Mouse (Mus musculus) gastrocnemius, postnatal 10 days (tissue): ENCODE data around the gene Ehd1. TPM values are rescaled to one million over a fixed set of nuclear protein-coding genes. Genes with fewer than 3 reads are reported as not detected.
A peak's percentile ranks its signal among the peaks of the same experiment; 100 is the strongest.
"Not testable (repeated sequence)": the region's sequence is repeated elsewhere in the genome, so short reads cannot be mapped to it uniquely, and the experiment has no call there.

ENCODE experiments used
- DNase-seq: peaks from one replicate; pipeline ENCODE4 v3.0.0; 2021; ENCODE audit warnings: mixed read lengths
- total RNA-seq, 2 experiments: library from RNA; stranded (reverse); gene quantifications; 2 replicates each; pipeline ENCODE4 v1.2.3; 2021

The Ehd1 gene
- total RNA-seq, 2 experiments from 2014 or later: 54.0 to 64.8 TPM

DNA sequence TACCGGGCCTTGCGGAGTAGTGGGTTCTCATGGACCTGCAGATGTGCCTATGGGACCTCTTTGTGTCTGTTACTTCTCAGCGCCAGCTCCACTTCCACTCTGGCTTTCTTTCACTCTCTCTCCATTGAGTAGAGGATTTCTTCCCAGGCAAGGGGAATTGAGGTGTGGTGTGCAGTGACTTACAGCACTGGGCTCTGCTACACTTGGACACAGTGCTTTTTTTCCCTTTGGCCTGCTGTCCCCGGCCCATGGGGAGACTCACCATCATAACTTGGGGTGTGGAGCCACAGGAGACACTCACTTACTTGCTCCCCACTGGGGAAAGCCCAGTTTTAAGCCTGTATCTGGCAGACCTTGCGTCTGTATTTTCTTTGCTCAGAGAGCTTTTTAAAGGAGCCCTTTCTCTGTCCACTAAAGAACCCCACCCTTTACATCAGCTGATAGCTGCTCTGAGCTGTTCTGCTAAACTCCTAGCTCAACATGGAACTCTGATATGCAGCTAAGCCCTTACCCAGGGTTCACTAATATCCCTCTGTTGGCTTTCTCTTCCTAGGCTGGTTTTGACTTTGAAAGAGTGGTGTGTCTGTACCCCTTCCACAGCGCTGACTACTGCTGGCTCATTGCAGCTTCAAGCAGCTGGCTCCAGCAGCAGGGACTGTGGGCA, 3.1 kb downstream of the Ehd1 start:
- no peak for DNase-seq

DNA sequence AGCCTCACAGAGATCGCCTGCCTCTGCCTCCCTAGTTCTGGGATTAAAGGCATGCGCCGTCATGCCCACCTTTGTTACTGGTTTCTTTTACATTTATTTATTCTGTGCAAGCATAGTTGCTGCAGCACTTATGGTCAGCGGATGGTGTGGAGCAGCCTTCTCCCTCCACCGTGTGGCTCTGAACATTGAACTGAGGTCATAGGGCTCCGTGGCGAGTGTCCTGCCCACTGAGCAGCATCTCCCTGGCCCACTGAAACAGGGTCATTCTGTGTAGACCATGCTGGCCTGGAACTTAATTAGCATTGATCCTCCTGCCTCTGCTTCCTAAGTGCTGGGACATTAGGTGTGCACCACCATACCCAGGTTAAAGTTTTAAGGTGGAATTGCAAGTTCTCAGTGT, 4.0 kb downstream of the Ehd1 start:
- DNase-seq: no peak

DNA sequence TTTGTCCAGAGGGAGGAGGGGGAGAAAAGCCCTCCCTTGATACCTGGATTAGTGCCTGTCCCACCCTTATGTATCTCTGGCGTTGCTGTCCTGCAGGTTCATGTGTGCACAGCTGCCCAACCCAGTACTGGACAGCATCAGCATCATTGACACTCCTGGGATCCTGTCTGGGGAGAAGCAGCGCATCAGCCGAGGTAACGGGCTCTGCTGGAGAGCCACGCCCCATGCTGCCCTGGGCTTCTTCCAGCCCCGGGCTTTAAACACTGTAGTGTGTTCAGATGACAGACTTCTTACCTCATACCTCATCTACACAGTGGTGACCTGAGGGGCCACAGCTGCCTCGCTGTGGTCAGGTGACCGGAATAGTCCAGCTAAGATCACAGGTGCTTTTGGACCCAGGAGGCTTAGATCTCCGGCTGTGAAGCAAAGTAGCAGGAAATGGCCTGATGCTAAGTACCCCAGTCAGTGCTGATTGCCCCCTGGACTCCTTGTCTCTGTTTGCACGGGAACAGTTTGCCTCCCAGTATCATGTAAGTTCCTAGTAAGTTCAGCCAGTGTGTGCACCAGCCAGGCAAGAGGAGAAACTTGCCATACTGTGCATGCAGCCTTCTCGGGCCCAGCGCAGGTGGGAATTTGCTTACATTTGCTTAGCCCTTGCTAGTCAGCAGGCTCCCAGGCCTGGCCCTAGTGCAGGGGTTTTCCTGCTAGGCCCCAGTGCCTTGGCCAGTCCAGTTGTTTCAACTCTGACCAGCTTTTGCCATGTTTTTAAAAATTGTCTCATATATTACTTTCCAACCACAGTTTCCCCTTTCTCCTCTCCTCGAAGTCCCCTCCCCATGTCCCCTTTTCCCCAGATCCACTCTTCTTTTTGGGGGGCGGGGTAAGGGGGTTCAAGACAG, 4.8 kb downstream of the Ehd1 start:
- no peak for DNase-seq

DNA sequence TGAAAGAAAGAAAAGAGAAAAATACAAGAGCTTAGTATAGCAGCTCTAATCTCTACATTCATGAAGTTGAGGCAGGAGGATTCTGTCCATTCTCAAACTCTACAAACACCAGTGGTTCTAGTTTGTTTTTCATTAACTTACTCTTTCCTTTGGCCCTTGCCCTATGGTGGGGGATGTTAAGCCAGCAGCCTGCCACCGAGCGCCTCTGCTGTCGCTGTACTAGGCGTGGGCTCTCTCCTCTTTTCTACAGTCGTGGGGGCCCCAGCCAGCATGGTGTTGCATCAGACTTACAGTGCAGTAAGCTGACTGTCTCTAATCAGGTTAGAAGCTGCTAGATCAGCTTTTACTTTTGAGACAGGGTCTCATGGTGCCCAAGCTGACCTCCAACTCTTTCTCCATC, 6.5 kb downstream of the Ehd1 start:
- DNase-seq: no peak

DNA sequence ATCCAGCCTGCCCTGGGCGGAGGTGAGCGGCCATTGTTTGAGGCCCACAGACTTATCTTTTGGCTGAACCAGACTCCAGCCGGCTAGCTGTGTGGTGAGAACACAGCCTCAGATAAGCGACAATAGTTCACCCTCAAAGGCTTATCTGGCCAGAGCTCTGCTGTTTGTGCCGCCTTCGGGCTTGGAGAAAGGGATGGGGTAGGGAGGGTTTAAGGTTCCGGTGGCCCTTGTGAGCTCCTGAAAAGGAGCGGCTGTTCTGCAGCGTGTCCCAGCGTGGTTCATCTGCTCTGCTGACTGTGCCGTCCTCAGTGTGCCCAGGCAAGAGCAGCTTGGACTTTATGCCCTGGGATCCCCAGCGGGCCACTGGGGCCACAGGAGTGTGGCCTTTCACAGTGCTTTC, 8.0 kb downstream of the Ehd1 start:
- no peak for DNase-seq

DNA sequence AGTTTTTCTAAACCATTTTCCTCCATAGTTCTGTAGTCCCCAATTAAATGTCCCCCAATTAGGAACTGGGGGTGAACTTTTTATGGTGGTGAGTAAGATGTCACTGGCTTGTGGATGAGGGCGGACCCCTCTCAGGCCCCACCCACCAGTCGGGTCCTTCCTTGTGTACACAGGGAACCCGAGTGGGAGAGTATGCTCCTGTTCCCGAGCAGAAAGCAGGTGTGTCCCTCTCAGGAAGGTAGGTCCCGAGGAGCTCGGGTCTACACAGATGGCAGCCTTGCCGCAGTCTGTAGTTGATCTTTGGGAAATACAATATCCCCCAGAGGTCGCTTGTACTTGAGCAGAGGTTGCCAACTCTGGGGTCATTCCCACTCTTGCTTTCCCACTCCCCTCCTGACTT, 8.7 kb downstream of the Ehd1 start:
- DNase-seq: no peak

DNA sequence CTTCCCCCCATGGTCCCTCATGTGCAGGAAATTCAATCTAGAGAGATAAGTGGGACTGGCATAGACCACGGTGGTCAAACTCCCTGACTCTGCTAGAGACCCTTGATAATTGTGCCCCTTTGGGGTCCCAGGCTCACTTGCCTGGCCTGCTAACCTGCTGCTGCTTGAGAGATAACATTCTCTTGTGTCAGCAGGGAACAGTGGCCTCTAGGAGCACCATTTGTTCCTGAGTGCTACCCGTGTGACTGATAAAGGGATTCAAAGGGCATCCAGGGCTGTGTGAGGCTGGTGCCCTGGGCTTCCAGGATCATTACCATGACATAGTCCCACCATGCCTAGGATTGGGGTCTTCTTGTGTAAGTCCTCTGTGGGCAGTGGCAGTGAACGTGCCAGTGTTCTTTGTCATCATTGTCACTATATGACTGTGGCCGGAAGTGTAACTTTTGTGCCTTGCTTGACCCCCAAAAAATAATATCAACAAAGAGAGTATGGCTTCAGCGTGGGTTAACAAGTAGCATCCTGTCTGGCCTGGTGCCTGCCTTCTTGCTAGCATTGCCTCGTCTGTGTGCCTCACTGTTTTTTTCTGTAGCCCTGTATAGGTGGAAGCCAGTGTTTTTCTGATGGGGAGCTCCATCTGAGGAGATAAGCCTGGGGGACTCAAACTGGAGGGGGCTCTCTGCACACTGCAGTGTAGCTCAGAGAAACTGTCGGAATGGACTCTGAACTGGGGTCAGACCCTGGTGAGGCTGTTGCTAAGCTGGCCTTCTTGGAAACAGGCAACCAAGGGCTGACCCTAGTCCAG, 9.3 kb downstream of the Ehd1 start:
- DNase-seq: no peak

DNA sequence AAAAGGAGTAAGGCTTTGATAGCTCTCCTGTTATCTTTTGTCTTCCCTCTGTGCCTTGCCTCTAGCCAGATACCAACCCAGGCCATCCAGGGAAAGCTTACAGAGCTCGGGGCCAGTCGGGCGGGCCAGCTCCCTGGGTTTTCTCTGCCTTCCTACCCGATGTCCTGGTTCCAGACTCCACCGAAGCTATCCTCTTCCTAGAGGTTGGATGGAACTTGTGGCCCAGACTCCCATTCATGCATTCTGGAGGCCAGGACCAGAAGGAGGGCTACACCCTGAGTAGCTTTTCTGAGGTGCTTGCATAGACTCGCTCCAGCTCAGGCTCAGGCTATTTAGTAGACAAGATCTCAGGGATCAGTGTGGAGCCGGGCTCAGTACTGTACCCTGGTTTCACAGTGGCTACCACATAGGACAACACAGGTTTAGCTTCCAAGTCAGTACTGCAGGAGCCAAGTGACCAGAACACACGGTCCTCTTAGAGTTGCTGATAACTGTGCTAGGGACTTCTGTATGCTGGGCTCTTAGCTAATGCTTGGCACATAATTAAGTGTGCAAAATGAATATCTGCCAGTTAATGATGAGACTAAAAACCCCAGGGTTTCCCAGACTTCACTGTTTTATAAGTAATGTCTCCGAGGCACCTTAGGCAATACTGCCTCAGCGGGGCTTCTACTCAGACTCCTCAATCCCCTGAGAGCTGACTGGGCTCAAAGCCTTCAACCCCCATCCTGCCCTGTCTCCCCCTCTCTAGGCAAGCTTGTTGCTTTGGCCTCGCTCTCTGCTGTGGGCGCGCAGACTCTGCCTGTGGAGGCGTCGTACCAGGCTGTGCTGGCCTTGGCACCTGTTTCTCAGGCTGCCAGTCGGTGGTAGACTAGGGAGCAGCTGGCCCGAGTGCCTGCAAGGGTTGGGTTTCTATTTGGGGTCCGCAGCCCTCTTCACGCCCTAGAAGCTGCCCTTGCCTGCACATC, 10.2 kb downstream of the Ehd1 start:
- DNase-seq: peak; percentile 52

DNA sequence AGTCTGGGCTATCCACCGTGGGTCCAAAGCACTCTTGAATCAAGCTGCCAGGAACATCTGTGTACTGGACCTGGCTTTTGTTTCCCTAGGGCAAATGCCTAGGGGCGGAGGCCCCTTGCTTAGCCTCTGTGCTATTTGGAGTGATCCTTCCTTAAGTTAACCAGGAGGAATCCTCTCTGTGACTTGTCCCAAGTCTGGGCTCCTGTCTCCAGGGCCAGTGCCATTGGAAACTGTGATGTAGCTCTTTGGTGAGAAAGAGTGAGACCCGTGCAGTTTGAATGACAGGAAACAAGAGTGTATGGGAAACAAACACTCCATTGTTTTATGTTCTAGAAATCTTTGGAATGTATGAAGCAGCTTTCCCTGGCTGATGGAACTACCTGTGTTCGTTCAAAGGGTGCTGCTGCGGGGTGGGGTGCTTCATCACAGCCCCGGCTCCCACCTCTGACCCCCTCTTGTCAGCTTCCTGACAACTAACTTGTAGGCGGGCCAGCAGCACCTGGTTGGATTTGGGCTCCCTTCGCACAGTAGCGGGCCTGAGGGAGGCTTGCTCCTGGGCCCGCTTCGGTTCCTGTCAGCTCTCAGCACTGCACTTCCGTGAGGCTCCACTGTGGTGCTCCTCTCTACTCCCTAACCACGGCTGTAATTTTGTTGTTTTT, 11.8 kb downstream of the Ehd1 start:
- no peak for DNase-seq

DNA sequence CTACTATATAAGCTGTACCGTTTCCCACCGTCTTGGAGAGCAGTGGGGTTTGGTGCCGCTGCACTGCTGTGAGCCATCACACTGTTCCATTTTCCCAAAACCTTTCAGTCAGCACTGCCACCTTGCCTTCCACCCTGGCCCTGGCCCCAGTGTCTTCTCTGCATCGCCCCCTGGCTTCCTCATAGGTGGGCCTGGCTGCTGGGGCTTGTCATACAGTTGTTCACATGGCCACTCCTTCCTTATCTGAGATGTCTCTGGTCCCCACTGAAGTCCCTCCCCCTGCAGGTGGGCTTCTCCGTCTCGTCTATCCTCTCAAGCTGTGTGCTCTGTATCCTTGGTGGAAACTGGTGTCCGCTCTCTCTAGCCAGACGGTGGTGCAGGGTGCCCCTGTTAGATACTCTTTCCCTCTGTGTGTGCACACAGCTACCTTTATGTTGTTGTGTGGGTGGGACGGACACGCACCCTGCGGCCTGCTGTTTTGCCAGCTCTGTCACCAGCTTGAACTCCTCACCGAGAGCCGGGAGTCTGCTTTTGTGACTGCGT, 13.2 kb downstream of the Ehd1 start:
- no peak for DNase-seq

DNA sequence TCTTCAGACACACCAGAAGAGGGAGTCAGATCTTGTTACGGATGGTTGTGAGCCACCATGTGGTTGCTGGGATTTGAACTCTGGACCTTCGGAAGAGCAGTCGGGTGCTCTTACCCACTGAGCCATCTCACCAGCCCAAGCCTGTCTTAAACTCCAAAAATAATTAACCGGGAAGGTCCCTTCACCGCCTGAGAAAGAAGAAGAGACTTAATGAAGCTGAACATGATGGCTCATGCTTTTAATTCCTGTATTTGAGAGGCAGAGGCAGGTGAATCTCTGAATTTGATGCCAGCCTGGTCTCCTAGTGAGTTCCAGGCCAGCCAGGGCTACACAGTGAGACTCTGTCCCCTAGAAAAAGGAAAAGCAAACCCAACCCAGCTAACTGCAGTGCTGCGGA, 14.2 kb downstream of the Ehd1 start:
- not testable (repeated sequence) for DNase-seq

DNA sequence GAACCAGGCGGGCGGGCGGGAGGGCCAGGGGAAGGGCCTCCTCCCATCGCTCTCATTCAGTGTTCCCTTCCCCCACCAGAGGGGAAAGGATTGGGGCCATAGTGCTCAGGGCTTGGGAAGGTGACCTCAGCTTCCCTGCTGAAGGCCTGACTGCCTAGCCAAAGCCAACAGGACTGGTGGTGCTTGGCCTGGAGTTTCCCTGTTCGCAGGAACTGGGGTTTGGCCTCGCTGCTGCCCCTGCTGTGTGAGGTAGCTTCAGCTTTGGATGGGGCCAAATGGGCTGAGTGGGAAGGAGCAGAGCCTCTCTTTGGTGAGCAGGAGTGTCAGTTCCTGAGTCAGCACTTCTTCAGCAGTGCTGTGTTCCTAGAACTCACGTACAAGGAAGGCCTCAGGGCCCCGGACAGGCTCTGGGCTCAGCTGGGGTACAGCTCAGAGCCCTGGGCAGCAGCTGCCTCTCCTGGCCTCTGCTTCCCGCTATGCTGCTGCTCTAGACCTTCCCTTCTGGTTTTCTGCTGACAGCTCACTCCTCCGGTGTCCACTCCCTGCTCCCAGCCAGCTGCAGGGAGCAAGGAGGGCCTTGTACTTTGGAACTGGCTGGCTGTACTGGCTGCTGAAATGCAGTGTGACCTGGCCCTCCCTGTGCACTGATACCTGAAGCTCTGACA, 14.7 kb downstream of the Ehd1 start:
- no peak for DNase-seq

DNA sequence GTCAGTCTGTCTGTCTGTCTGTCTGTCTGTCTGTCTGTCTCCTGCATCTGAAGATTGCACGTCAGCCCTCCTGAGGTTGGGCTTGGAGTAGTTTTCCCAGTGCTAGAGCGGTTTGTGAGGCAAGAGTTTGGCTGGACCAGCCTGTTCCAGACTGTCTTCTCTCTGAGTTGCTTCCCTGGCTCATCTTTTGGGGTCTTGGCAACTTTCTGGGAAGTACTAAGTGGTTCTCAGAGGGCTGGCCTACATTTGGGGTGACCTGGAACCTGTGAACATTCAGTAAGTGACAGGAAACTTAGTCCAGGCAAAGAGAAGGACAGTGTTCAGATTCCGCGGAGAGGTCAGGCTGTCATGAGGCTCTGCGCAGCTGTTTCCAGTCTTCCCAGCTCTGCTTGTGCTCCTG, 15.7 kb downstream of the Ehd1 start:
- DNase-seq: no peak

DNA sequence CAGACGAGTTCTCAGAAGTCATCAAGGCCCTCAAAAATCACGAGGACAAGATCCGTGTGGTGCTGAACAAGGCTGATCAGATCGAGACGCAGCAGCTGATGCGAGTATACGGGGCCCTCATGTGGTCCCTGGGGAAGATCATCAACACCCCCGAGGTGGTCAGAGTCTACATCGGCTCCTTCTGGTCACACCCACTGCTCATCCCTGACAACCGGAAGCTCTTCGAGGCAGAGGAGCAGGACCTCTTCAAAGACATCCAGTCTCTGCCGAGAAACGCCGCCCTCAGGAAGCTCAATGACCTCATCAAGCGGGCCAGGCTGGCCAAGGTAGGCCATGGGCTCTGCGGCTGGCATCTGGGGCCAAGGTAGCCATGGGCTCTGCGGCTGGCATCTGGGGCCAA, 17.8 kb downstream of the Ehd1 start:
- no peak for DNase-seq

DNA sequence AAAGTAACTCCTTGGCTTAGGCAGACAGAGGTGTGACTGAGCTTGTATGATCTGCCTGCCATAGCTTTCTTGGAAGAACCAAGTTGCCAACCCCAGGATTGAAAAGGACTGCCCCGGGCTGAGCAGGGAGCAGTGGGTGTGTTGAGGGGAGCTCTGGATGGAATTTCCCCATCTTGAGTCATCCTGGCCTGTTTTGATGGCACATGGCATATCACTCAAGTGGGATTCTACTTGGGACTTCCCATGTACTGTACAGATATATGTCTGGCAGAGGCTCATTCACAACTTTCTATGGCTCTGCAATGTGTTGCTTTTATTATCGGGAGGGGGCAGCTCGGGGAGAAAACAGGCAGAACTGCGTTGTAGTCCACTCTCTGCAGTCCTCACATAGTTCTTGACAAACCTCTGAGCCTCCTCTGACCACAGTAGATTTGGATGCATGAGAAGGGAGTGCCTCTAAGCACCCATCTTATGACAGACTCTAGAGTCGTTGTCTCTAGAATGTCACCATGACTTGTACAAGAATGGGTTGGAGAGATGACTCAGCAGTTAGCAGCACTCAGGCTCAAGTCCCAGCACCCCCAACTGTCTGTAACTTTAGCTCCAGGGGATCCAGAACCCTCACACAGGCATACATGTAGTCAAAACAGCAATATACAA, 20.2 kb downstream of the Ehd1 start:
- no peak for DNase-seq

DNA sequence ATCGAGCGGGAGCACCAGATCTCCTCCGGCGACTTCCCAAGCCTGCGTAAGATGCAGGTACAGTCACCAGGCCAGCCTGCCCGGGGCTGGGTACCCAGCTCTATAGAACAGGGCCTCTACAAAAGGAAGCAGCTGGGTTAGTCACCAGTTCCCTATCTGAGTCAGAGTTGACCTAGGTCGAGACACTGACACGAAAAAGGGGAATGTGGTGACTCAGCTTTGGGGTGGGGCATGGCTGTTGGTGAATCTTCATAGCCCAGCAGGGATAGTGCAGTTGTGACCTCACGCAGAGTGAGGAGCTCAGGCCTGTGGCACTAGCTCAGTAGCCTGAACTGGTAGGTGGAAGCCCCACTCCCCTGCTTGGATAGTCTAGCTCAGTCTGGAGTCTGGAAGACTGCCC, 21.1 kb downstream of the Ehd1 start:
- DNase-seq: no peak

DNA sequence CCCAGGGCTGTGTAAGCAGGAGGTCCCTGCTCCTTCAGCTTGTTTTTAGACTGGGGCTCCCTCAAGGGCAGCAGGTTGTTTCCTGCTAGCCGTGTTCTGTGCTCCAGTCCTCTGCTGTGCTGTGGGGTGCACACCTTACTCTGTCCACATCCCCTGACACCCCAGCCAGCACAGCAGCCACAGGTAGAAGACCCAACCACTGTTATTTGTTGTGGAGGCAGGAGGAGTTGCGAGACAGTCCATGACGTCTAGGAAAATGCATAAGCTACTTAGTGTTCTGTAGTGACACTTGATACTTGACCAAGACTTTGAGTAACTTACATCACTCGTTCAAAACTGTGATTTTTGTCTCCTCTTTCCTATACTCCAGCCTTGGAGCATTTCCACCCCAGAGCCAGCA, 22.5 kb downstream of the Ehd1 start:
- DNase-seq: no peak

DNA sequence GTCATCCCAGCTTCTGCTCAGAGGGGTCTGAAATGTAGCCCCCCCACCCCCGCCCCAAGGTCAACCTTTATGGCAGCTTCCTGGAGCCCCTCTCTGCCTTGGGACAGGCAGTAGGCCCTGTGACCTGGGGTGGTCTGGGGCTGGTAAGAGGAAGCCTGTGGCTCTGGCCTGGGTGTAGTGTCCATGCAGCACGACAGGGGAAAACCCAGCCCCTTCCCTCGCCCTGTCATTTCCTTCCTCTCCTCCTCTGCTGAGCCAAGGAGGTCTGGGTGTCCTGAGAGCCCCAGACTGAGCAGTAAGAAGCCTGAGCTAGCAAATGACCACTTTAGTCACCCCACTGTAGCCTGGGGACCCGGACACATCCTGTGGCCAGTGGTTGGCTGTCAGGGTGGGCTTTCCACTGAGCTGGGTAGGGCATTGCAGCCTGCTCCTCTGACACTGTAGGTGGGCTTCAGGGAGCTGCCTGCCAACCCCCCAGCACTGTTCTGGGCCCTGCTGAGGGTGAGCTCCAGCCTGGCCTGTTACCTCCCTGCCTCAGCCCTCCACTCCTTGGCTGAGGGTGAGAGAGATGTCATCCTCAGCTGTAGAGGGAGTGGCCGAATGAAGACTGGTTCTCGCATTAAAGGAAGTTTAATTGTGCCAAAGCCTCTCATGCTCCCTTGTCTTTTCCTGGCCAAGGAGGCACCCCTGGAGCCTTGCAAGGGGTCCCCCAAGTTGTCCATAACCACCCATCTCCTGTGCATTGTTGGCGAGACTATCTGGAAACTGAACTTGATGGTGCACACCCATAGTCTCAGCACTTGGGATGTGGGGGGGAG, 23.1 kb downstream of the Ehd1 start:
- no peak for DNase-seq

DNA sequence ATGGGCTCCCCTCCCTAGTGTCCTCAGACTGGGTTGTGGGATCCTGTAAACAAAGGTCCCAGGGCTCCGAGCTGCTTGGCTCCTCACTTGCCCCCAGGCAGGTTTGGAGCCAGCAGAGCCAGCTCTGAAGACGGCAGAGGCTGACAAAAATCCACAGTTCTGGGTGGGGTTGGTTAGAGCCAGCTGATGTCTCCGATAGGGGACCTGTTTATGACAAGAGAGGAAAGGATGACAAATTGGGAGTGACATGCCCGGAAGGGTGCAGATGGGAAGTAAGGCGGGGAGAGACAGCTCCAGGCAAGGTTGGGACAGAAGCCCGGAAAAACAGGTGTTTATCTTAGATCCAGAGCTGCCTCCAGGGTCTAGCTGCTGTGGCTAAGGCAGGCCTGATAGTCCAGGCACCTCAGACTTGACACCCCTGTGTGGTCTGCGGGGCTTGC, 23.9 kb downstream of the Ehd1 start:
- DNase-seq: no peak
